Mouse (Mus musculus): ENCODE measurements around the gene Paqr3. TPM values are rescaled to one million over a fixed set of nuclear protein-coding genes. Genes with fewer than 3 reads are reported as not detected.

The Paqr3 gene
- total RNA-seq, 1 experiment from 2014 or later = 3.1 TPM

DNA sequence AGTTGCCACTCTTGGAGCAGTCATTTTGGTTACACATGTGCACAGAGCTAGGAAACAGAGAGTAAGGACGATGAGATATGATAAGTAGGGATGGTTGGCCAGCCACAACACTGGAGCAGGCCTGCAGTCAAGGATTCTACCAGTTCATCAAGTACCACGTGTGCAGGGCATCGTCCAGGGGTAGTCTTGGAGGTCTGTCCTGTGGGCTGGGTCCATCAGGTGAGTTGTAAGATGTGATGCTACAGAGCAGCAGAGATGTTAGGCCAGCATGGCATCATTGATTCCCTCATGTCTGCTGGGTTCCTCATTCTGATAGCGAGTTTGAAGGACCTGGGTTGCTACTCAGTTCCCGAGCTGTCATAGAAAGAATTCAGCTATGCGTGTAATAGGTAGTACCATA is 26.3 kb downstream of the Paqr3 start:
- no peak for DNase-seq

DNA sequence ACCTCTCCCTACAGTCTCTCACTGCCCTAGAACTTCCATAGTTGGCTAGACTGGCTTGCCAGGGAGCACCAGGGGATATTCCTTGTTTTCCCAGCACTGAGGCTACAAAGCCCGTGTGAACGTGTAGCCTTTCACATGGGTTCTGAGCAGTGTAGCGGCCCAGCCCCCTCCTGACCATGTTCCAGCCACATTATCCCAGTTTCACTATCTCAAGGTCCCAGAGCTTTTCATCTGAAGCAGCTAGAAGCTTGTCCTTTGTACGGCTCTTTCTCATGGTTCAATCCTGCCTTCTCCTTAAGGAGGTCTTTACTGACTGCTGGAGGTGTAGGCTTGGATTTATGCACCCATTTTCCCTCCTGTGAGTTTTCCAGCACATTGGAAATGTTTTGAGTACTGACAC is 26.9 kb downstream of the Paqr3 start:
- DNase-seq = peak; percentile 33

DNA sequence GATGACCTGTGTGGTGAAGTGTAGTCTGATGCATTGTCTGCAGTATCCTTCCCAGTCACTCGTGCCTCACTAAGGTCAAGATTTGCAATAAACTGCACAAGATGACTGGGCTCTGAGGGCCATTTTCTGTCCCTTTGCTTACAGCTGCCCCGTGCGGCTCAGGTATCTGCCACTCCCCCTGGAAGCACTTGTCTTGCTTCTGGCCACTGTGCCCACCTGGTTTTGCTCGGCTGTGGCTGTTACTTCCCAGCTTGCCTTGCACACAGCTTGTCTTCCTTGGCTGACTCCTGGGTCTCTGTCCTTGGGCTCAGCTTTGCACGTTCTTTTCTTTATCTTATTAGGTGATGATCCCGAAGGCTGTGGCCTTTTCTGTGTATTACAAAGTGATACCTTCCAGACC is 27.7 kb downstream of the Paqr3 start:
- DNase-seq = no peak

DNA sequence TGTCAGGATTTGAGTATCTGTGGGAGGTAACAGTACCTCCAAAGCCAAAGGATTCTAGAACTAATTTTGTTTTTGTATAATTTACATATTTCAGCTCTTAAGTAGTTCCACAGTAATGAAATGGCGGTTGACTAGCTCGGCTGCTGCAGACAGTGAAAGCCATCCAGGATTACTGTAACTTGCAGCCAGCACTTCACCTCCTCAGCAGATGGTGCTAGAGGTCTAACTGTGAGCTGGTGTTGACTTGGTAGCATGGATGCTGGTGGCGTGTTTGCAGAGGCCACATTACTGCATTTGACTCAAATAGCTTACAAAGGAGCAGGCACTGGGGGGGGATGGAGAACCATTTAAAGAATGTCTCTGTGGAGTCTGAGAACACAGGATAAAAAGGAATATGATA is 29.9 kb downstream of the Paqr3 start:
- peak; percentile 20 for DNase-seq

DNA sequence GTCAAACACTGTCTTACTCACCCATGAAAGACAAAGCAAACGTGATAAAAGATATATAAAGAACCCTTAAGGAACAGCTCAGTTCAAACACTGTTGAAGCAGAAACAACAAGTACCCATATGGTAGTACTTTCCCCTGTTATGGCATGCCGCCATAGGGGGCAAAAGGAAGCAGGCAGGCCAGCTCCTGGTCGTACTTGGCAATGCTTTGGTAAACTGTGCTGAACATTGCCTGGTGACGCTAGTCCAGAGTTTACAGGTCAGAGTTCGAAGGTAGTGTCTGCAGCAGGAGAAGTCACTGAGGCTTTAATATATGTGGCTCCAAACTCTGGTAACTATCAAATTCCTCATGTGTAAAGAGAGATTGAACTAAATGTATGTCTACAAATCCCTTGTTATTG is 32.8 kb downstream of the Paqr3 start:
- no peak for DNase-seq

DNA sequence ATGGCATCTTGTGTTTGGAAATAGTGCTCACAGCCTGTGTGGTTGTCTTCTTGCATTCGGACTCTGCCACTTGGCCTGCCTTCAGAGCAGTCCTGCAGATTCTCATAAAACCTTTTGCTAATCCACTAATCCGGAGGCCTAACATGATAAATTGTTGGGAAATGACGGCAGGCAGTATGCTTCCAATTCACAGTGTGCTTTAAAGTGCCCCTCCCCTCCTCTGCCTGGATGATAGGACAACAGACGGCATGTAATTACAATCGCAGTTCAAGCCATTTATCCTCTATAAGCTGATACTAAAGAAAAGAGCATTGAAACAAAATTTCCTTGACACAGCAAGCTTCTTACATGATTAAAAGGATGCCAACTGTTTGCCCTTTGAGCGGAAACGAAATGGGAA is 33.7 kb downstream of the Paqr3 start:
- DNase-seq = no peak

DNA sequence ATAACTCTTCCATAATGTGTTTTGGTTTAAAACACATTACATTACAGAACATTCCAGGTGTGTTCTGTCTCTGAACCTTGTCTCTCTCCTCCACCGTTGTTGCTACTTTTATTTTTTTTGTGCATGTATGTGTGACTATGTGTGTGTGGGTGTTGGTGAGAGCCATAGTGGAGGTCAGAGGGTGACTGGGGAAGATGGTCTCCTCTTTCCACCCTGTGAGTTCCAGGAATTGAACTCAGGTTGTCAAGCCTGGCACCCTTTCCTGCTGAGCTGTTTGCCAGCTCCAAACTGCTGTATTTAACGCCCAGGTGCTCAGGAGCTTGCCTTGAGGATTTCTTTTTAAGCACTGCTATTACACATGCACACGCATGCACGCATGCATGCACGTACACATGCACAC is 35.2 kb downstream of the Paqr3 start:
- no peak for DNase-seq

DNA sequence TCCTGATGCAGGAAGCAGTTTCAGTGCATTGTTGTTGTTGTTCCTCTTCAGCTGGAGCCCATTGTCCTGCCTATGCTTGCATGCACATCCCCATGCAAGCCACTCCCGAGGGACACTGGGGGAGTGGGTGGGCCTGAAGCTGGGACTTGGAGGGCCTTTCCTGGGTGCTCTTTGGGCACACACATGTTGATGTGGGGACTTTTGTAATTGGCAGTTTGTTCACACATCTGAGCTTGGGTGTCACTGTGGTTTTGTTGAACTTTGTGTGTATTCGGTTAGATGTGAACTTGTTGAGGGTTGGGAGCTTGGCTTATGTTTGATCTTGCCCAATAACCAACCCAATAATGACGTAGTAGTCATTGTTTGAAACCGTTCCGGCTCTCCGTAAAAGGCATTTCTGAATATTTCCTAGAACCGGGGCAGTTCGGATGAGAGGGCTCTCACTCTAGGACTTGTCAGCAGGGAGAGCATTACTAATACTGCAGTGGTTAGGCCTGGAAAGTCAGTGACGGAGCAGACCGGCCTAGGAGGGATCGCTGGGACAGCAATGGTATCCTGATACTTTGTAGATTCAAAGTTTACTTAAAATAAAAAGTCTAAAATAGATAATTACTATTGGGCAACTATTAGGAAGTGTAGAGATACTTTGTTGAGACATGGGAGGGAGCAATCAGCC is 35.8 kb downstream of the Paqr3 start:
- no peak for DNase-seq

DNA sequence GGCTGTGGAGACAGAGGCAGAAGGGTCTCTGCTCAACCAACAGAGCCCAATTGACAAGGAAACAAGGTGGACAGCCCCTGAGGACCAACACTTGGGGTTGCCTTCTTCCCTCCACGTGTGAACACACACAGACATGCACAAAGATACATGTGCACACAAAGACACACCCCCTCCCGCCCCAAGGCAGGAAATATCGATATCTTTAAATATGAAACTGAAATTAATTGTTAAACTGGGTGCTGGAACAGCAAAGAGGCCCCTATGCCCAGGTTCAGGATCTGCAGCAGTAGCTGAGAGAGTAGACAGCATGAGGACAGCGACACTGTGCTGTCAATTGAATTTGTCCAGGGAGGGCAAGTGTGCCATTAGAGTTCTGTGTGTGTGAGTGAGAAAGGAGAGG is 45.6 kb downstream of the Paqr3 start:
- no peak for DNase-seq

DNA sequence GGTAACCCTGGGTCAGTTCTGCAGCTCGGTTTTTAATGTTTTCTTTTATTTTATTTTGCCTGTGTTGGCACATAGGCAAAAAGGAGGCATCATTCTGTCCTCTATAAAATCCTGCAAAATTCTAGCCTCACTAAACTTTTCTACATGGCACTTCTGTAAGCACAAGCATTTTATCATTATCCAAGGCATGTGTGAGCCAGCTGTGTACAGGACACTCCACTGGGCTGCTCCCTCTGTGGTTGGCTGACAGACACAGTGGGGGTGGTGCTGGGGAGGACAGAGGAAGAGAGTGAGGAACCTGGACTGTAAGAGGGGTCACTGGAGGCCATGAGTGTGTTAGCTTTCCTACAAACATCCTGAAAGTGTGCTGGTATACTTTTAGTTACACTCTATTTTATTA is 49.4 kb downstream of the Paqr3 start:
- no peak for DNase-seq

DNA sequence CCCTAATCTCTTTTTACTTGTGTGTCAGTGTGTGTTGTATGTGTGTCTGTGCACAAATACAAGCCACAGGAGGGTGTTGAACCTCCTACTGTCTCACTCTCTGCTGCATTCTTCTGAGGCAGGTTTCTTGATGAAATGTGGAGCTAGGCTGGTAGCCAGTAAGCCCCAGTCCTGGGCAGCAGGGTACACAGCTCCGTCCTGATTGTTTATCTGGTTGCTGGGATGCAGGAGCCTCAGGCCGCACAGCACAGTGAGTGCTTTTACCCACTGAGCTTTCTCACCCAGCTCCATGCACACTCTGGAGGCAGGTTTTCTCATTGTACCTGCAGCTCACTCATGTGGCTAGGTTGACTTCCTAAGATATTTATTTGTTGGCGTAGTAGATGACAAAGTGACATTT is 50.5 kb downstream of the Paqr3 start:
- no peak for DNase-seq

DNA sequence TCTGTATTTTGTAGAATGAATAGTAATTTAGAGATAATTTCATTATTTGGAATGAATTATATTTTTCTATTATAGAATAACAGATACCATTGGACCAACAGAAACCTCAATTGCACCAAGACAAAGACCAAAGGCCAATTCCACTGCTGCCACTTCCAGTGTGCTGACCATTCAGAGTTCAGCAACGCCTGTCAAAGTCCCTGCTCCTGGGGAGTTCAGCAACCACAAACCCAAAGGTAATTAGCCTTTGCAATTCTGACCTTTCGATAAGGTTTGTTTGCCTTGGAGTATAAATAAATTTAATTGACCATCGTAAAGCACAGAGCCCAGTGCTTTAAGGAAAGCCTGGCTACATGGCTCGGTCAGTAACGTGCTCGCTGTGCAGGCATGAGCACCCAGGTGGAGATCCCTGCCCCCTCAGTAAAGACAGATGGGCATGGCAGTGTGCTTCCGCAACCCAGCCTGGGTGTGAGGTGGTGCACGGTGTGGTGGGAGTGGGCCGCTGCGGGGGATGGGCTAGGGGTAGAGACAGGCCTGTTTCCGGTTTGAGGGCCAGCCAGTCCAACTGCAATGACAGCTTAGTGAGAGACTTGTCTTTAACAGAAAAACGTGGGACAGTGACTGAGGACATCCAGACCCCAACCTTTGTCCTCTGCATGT is 54.5 kb downstream of the Paqr3 start:
- no peak for DNase-seq

DNA sequence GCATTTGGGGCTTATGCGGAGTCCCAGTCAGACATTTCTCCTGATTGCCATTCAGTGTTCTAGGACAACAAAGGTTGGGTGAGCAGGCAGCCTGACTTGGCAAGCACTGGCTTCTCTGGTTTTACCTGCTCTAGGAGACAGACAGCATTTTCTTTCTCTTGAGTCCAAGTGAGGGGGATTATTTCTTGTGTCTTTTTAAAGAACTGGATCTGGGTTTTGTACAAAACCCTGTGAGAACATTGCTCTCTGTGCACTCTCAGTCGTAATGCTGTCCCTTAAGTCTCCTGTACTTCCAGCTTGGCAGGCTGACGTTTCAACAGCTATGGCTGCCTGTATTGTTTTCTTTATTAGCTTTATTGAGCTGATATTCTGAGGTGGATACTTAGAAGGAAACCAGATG is 55.0 kb downstream of the Paqr3 start:
- DNase-seq = no peak

DNA sequence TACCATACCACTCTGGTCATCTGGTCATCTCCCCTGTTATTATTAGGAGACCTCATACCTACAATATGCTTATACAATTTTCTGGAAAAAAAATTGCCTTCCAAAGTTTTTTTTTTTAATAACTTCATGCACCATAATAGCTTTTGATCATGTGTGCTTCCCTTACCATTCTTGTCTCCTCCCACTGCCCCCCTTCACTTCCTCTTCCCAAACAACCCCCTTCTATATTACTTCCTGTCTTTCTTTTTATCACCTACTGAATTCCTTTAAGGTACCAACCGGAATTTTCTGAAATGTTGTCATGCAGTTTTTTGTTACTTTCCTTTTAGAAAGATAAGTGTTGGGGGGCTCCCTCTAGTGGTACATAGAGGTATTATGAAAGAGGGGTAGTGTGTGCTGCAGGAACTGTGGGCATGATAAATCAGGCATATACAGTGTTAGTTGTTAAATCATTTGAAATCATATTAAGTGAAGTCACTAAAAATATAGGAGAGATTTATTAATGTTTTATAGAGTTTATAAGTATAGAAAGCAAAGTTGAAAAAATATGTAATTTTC is 55.8 kb downstream of the Paqr3 start:
- DNase-seq = peak; percentile 59

DNA sequence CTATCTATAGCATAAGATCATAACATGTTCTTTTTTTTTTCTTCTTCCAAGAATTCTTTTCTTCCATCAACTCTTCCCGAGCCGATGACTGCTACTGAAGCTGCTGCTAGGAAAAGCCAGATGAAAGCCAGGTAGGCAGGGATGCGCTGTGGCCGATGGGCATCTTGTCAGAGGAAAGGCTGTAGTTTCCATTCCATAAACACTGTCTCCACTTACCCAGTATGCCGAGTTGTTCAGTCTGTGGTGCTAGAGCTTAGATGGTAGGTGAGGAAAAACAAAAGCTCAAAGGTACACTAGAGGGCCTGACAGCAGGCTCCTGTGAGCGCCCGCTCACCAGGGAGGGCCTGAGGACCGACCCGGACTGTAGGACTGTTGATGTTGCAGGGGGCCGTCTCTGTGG is 56.6 kb downstream of the Paqr3 start:
- no peak for DNase-seq

DNA sequence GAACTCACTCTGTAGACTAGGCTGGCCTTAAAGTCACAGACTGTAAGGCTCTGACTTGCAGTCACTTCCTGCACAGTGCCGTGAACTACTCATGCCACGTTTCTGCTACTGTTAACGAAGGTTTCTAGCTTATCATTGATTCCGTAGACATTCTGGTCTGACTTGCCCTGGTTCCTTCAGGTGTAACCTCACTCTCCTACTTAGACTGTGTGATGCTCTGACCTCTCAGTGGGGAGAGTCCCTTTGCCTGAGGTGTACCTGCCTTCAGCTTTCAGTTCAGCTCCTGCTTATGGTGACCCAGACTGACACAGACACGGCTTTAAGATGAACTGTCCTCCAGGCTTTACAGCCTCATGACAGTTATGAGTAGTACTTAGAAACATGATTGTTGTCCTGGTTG is 57.2 kb downstream of the Paqr3 start:
- DNase-seq = no peak

DNA sequence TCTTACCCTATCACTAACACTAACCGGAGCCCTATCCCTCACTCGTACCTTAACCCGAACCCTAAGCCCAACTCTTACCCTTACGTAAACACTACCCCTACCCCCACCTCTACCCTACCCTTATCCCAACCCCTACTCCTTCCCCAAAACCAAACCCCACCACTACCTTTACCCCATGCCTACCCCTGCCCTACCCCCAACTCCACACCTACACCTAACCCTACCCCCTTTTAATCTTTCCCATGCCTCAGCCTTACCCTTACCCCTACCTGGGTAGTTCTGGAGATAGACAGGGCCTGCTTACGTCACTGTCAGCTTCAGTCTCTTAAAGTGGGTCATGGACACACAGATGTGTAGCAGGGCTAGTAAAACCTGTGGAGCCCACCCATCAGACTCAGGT is 62.5 kb downstream of the Paqr3 start:
- no peak for DNase-seq

DNA sequence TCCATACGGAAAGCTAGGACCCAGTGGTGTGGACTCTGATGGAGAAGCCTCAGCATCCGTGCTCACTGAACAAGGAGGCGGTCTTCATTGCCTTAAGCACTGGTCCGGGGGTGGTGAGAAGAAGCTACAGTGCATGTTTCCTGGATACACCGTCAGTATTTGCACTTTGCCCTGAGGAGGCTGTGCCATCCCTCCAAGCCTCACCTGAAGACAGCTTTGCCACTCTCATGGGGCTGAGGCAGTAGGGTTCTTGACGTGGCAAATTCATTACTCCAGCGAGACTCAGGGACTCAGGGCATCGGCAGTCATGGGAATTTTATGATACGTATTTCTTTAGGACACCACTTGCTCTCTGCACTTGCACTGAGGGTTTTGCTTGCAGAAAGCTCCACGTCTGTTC is 64.7 kb downstream of the Paqr3 start:
- no peak for DNase-seq

DNA sequence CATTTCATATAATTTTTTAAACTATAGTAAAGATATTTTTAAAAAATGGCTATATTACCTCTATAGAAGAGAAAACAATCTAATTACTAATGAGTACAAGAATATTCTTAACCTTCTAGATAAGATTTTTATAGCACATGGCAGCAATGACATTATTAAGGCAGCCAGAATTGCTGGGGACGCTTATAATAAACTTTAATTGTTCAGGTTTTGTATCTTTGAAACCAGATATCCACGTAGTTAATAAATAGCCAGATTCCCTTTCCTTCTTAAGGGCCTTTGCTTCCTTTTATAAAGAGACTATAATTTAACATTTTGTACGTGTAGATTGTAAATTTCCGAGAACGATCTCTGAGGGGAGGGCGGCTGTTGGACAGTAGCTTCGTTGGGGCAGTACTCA is 66.1 kb downstream of the Paqr3 start:
- no peak for DNase-seq

Other genes with a start within 250 kb of the Paqr3 start
- 31.6 and 31.9 TPM in 2 replicates for gene Bmp2k, start 113.9 kb downstream of the Paqr3 start, total RNA-seq (2021)